Comparison of ENCODE assay signal across 30 mouse cellular contexts in genomic region chr13:55413333-55413732, GRCm38 (mm10). TPM values are rescaled to one million over a fixed set of nuclear protein-coding genes. Genes with fewer than 3 reads are reported as not detected.
DNase-seq lines count a peak whose midpoint lies in the region; ATAC-seq and TF ChIP-seq lines count a peak whose summit lies in the region.
"Had no signal": no experiment of that assay in that cellular context is flagged by ENCODE, and none has a peak within 500 bp of the region (broad histone marks: within the 10 kb centered on the region; RNA-seq: fewer than 3 reads in every experiment).

No protein-coding gene starts in this region.

- 23% methylated on average over 12 of the region's 12 CpGs for WGBS in liver, embryonic 13.5 days (ENCODE audit: insufficient replicate concordance)
- WGBS in liver, embryonic 12.5 days (ENCODE audit: insufficient replicate concordance): 28% methylated on average over 12 of the region's 12 CpGs
- 40% methylated on average over 12 of the region's 12 CpGs for WGBS in liver, postnatal 0 days (ENCODE audit: insufficient replicate concordance)

- TF ChIP-seq EP300 in liver, postnatal 0 days (IDR thresholded peaks at IDR 0.05; ENCODE audit: low read depth): no peak

- H3K4me3 ChIP-seq in liver, embryonic 13.5 days (replicated peaks): no peak overlapping the region
- H3K4me3 ChIP-seq in liver, embryonic 12.5 days: no peak overlapping the region
- peak overlapping the region; percentile 44; the same call in 1 of the 2 replicates for H3K4me3 ChIP-seq in G1E (ENCODE audit: low read depth, low read length)
- H3K4me3 ChIP-seq in liver, postnatal 0 days (ENCODE audit: low read depth, low read length): no peak overlapping the region
- H3K4me3 ChIP-seq: embryonic facial prominence, embryonic 13.5 days; erythroblast, embryonic 14.5 days; forebrain, embryonic 12.5 days; heart, embryonic 15.5 days; hindbrain, embryonic 15.5 days; kidney, embryonic 15.5 days; limb, embryonic 12.5 days; neural tube, embryonic 15.5 days had no signal

- H3K27me3 ChIP-seq in liver, embryonic 13.5 days: peaks cover 84% of the 10 kb centered on the region
- peaks cover 89% of the 10 kb centered on the region for H3K27me3 ChIP-seq in liver, embryonic 12.5 days (replicated peaks)
- H3K27me3 ChIP-seq in G1E (ENCODE audit: insufficient read depth, low read length): peaks cover 46% of the 10 kb centered on the region
- peaks cover 37% of the 10 kb centered on the region for H3K27me3 ChIP-seq in liver, postnatal 0 days (ENCODE audit: insufficient read depth, low read length)

- no peak for TF ChIP-seq CTCF in G1E (IDR thresholded peaks at IDR 0.05; ENCODE audit: low read depth, low read length)
- TF ChIP-seq CTCF in liver, postnatal 0 days (IDR thresholded peaks at IDR 0.05; ENCODE audit: low read depth): no peak

- no peak for DNase-seq in liver, embryonic 13.5 days
- DNase-seq in 3134 (ENCODE audit: extremely low read depth, insufficient read length, low spot score) (peak; percentile 28), G1E (ENCODE audit: low spot score) (peak; percentile 48)
- DNase-seq in liver, postnatal 0 days: peak; percentile 51
- DNase-seq in retina, embryonic 14.5 days (ENCODE audit: low spot score): no peak
- no peak for DNase-seq in cerebellum, postnatal 25 days
- no peak for DNase-seq in T-cell, adult 2 months (ENCODE audit: low spot score)
- DNase-seq: cerebellum, adult 11-12 months; embryo, embryonic 11 days; gastrocnemius, postnatal 25 days; heart, postnatal 4 days; lung, postnatal 14 days had no signal

- H3K9me3 ChIP-seq in liver, embryonic 13.5 days (replicated peaks): no peaks in the 10 kb centered on the region
- no peaks in the 10 kb centered on the region for H3K9me3 ChIP-seq in liver, embryonic 12.5 days (replicated peaks)
- H3K9me3 ChIP-seq in G1E (replicated peaks): peaks cover 5% of the 10 kb centered on the region
- H3K9me3 ChIP-seq in liver, postnatal 0 days (ENCODE audit: low read length): no peaks in the 10 kb centered on the region
- H3K9me3 ChIP-seq: embryonic facial prominence, embryonic 13.5 days; forebrain, embryonic 12.5 days; heart, embryonic 15.5 days; hindbrain, embryonic 15.5 days; kidney, embryonic 15.5 days; limb, embryonic 12.5 days; neural tube, embryonic 15.5 days had no signal

- H3K4me2 ChIP-seq in liver, embryonic 13.5 days: no peak overlapping the region
- no peak overlapping the region for H3K4me2 ChIP-seq in liver, embryonic 12.5 days
- no peak overlapping the region for H3K4me2 ChIP-seq in liver, postnatal 0 days (ENCODE audit: low read depth, low read length)
- H3K4me2 ChIP-seq: embryonic facial prominence, embryonic 13.5 days; forebrain, embryonic 12.5 days; heart, embryonic 15.5 days; hindbrain, embryonic 15.5 days; kidney, embryonic 15.5 days; limb, embryonic 12.5 days; neural tube, embryonic 15.5 days had no signal

- peaks cover 19% of the 10 kb centered on the region for H3K4me1 ChIP-seq in liver, embryonic 13.5 days (replicated peaks)
- H3K4me1 ChIP-seq in liver, embryonic 12.5 days: peaks cover 22% of the 10 kb centered on the region
- peaks cover 30% of the 10 kb centered on the region for H3K4me1 ChIP-seq in G1E (ENCODE audit: insufficient read depth, low read depth, low read length)
- H3K4me1 ChIP-seq in liver, postnatal 0 days (ENCODE audit: insufficient read depth): peaks cover 3% of the 10 kb centered on the region

- no peak overlapping the region for H3K27ac ChIP-seq in liver, embryonic 13.5 days
- no peak overlapping the region for H3K27ac ChIP-seq in liver, embryonic 12.5 days
- no peak overlapping the region for H3K27ac ChIP-seq in liver, postnatal 0 days (ENCODE audit: low read depth)
- H3K27ac ChIP-seq: embryonic facial prominence, embryonic 13.5 days; forebrain, embryonic 12.5 days; heart, embryonic 15.5 days; hindbrain, embryonic 15.5 days; kidney, embryonic 15.5 days; limb, embryonic 12.5 days; neural tube, embryonic 15.5 days had no signal

- ATAC-seq in liver, embryonic 13.5 days (ENCODE audit: low read depth): 0 out of 2 replicates have a peak, but pooled peaks have one; percentile 7
- ATAC-seq in liver, embryonic 12.5 days: no peak
- ATAC-seq in G1E (ENCODE audit: extremely low read depth, insufficient number of reproducible peaks, low FRiP score, poor library complexity, severe bottlenecking): peak; percentile 55
- ATAC-seq in liver, postnatal 0 days: peak; percentile 45

- H3K36me3 ChIP-seq in liver, embryonic 13.5 days: no peaks in the 10 kb centered on the region
- no peaks in the 10 kb centered on the region for H3K36me3 ChIP-seq in liver, embryonic 12.5 days
- no peaks in the 10 kb centered on the region for H3K36me3 ChIP-seq in G1E (replicated peaks)
- no peaks in the 10 kb centered on the region for H3K36me3 ChIP-seq in liver, postnatal 0 days (replicated peaks; ENCODE audit: insufficient read depth, low read length)
- H3K36me3 ChIP-seq: embryonic facial prominence, embryonic 13.5 days; forebrain, embryonic 12.5 days; heart, embryonic 15.5 days; hindbrain, embryonic 15.5 days; kidney, embryonic 15.5 days; limb, embryonic 12.5 days; neural tube, embryonic 15.5 days had no signal

- no peak overlapping the region for H3K9ac ChIP-seq in liver, embryonic 13.5 days
- H3K9ac ChIP-seq in liver, embryonic 12.5 days: no peak overlapping the region
- no peak overlapping the region for H3K9ac ChIP-seq in liver, postnatal 0 days (replicated peaks)
- H3K9ac ChIP-seq: embryonic facial prominence, embryonic 13.5 days; forebrain, embryonic 12.5 days; heart, embryonic 15.5 days; hindbrain, embryonic 15.5 days; kidney, embryonic 15.5 days; limb, embryonic 12.5 days; neural tube, embryonic 15.5 days had no signal

RNA-seq across cellular contexts. Expression of gene Pfn3, which starts 1.7 kb away (rescaled TPM):
- not detected in 2 replicates for polyA plus RNA-seq in liver, embryonic 13.5 days (2015; fragmentation: Nextera tagmentation; extraction: Ambion mirVana)
- not detected in 2 replicates for polyA plus RNA-seq in liver, embryonic 12.5 days (2016; fragmentation: Nextera tagmentation; extraction: Ambion mirVana)
- total RNA-seq in G1E (2014; fragmentation: Nextera tagmentation): not detected in 2 replicates
- total RNA-seq in G1E (2017): not detected in 2 replicates
- not detected in 2 replicates for polyA plus RNA-seq in G1E (2012)
- not detected in 2 replicates for polyA plus RNA-seq in liver, postnatal 0 days (2015; fragmentation: Nextera tagmentation; extraction: Ambion mirVana)
- total RNA-seq: adrenal gland, adult 2 months; adrenal gland, postnatal 4 days; gastrocnemius, postnatal 25 days; heart, adult 8-10 months; heart, postnatal 4 days had no signal
- polyA plus RNA-seq: adrenal gland, adult 2 months; embryonic facial prominence, embryonic 13.5 days; erythroblast, embryonic 14.5 days; forebrain, embryonic 12.5 days; heart, embryonic 15.5 days; intestine, embryonic 14.5 days; kidney, embryonic 15.5 days; large intestine, adult 2 months; limb, embryonic 12.5 days; small intestine, adult 2 months; stomach, embryonic 16.5 days had no signal

RNA-seq across cellular contexts. Expression of gene F12, which starts 13.3 kb away (rescaled TPM):
- polyA plus RNA-seq in liver, embryonic 13.5 days (2015; fragmentation: Nextera tagmentation; extraction: Ambion mirVana): 56.5 and 59.8 TPM in 2 replicates
- 55.9 and 57.0 TPM in 2 replicates for polyA plus RNA-seq in liver, embryonic 12.5 days (2016; fragmentation: Nextera tagmentation; extraction: Ambion mirVana)
- total RNA-seq in G1E (2014; fragmentation: Nextera tagmentation): not detected in 2 replicates
- 0.05 TPM in 1 of 2 replicates, not detected in the other for total RNA-seq in G1E (2017)
- not detected in 2 replicates for polyA plus RNA-seq in G1E (2012)
- polyA plus RNA-seq in liver, postnatal 0 days (2015; fragmentation: Nextera tagmentation; extraction: Ambion mirVana): 403 and 418 TPM in 2 replicates
- total RNA-seq: gastrocnemius, postnatal 25 days; heart, adult 8-10 months; heart, postnatal 4 days; midbrain, postnatal 0 days had no signal
- polyA plus RNA-seq: forebrain, embryonic 12.5 days; limb, embryonic 12.5 days had no signal

RNA-seq across cellular contexts. Expression of gene Slc34a1, which starts 15.3 kb away (rescaled TPM):
- polyA plus RNA-seq in liver, embryonic 13.5 days (2015; fragmentation: Nextera tagmentation; extraction: Ambion mirVana): not detected in 2 replicates
- polyA plus RNA-seq in liver, embryonic 12.5 days (2016; fragmentation: Nextera tagmentation; extraction: Ambion mirVana): not detected in 2 replicates
- total RNA-seq in G1E (2014; fragmentation: Nextera tagmentation) (not detected in 2 replicates), G1E (2017) (0.06 and 0.93 TPM in 2 replicates)
- polyA plus RNA-seq in G1E (2012): not detected in 2 replicates
- polyA plus RNA-seq in liver, postnatal 0 days (2015; fragmentation: Nextera tagmentation; extraction: Ambion mirVana): not detected in 2 replicates
- total RNA-seq: gastrocnemius, postnatal 25 days; heart, adult 8-10 months; heart, postnatal 4 days; layer of hippocampus, postnatal 10 days; midbrain, postnatal 0 days had no signal
- polyA plus RNA-seq: adrenal gland, adult 2 months; embryonic facial prominence, embryonic 13.5 days; erythroblast, embryonic 14.5 days; forebrain, embryonic 12.5 days; heart, embryonic 15.5 days; intestine, embryonic 14.5 days; limb, embryonic 12.5 days; neural tube, embryonic 15.5 days had no signal

RNA-seq across cellular contexts. Expression of gene Grk6, which starts 31.5 kb away (rescaled TPM):
- 23.7 and 25.2 TPM in 2 replicates for polyA plus RNA-seq in liver, embryonic 13.5 days (2015; fragmentation: Nextera tagmentation; extraction: Ambion mirVana)
- polyA plus RNA-seq in liver, embryonic 12.5 days (2016; fragmentation: Nextera tagmentation; extraction: Ambion mirVana): 44.1 and 44.6 TPM in 2 replicates
- 23.0 and 27.5 TPM in 2 replicates for total RNA-seq in G1E (2014; fragmentation: Nextera tagmentation)
- 48.9 and 53.9 TPM in 2 replicates for total RNA-seq in G1E (2017)
- 42.6 and 46.0 TPM in 2 replicates for polyA plus RNA-seq in G1E (2012)
- 15.9 and 16.7 TPM in 2 replicates for polyA plus RNA-seq in liver, postnatal 0 days (2015; fragmentation: Nextera tagmentation; extraction: Ambion mirVana)

RNA-seq across cellular contexts. Expression of gene Rgs14, which starts 43.8 kb away (rescaled TPM):
- 1.4 and 1.8 TPM in 2 replicates for polyA plus RNA-seq in liver, embryonic 13.5 days (2015; fragmentation: Nextera tagmentation; extraction: Ambion mirVana)
- 1.9 and 2.5 TPM in 2 replicates for polyA plus RNA-seq in liver, embryonic 12.5 days (2016; fragmentation: Nextera tagmentation; extraction: Ambion mirVana)
- total RNA-seq in G1E (2014; fragmentation: Nextera tagmentation) (2.2 and 6.4 TPM in 2 replicates), G1E (2017) (10.0 and 10.1 TPM in 2 replicates)
- 6.0 and 6.6 TPM in 2 replicates for polyA plus RNA-seq in G1E (2012)
- polyA plus RNA-seq in liver, postnatal 0 days (2015; fragmentation: Nextera tagmentation; extraction: Ambion mirVana): 2.8 and 3.1 TPM in 2 replicates
- polyA plus RNA-seq: erythroblast, embryonic 14.5 days had no signal

Comparison
In these comparisons a context has a peak if more than half of its experiments do, and no peak if none do; other contexts are left out.
1. DNase-seq: peak in 3134 (single experiment), G1E (single experiment) and liver, postnatal 0 days (single experiment); none in liver, embryonic 13.5 days (single experiment), retina, embryonic 14.5 days (single experiment), cerebellum, postnatal 25 days (0 of 2) and T-cell, adult 2 months (single experiment).
2. RNA of gene F12, which starts 13.3 kb away (polyA plus RNA-seq): 403 to 418 TPM in liver, postnatal 0 days, 55.9 to 57.0 TPM in liver, embryonic 12.5 days and 56.5 to 59.8 TPM in liver, embryonic 13.5 days; not detected in G1E; every median in the first group is over 10 times any median in the second.